Mouse (Mus musculus) hematopoietic stem cell, adult 5-6 weeks (primary cell): ENCODE measurements around the gene Fam57a. TPM values are rescaled to one million over a fixed set of nuclear protein-coding genes. Genes with fewer than 3 reads are reported as not detected.
A peak's percentile ranks its signal among the peaks of the same experiment; 100 is the strongest.

Experiments used
- ATAC-seq, 2 experiments: fragments of 125-278 bp in 1 of 2; replicated peaks in 1 of 2; 2 replicates each; pipeline ENCODE4 v1.8.0; 2016 to 2017; ENCODE audit warnings: inconsistent platforms in 2 of 2, mild to moderate bottlenecking in 2 of 2, moderate number of reproducible peaks in 2 of 2, low read depth in 1 of 2, moderate TSS enrichment in 1 of 2; ENCODE audit not compliant: low FRiP score in 2 of 2, poor library complexity in 2 of 2, severe bottlenecking in 2 of 2, insufficient read depth in 1 of 2, low TSS enrichment in 1 of 2
- total RNA-seq: library from RNA; stranded (forward); fragments of 172-1452, 232-1000 nt; gene quantifications from 2 replicates; pipeline ENCODE4 v1.2.3, GENCODE M21; 2017

Fam57a gene
- 3.4 and 5.3 TPM in 2 replicates for total RNA-seq

GRCm38 (mm10) chr11:76179495-76180145 lies at the start of gene Fam57a, which contains the start of gene Vps53:
Fam57a (plus strand) TSS chr11:76179671.
Vps53 (minus strand) TSS chr11:76179647.
- peak; percentile 74 to 85 for ATAC-seq

GRCm38 (mm10) chr11:76130859-76131258 lies 48.6 kb upstream of the Fam57a start:
- ATAC-seq: no peak

GRCm38 (mm10) chr11:76135641-76136437 lies 43.6 kb upstream of the Fam57a start:
- no peak for ATAC-seq

GRCm38 (mm10) chr11:76137996-76138395 lies 41.5 kb upstream of the Fam57a start:
- no peak for ATAC-seq

- ATAC-seq: no peak
These were observed 35.1 kb upstream of the Fam57a start for GRCm38 (mm10) chr11:76144386-76144785.

- ATAC-seq: no peak
These were observed 34.3 kb upstream of the Fam57a start for GRCm38 (mm10) chr11:76145169-76145568.

GRCm38 (mm10) chr11:76146187-76147010 lies 33.1 kb upstream of the Fam57a start:
- ATAC-seq: no peak

GRCm38 (mm10) chr11:76148055-76149008 lies 31.1 kb upstream of the Fam57a start:
- no peak for ATAC-seq

GRCm38 (mm10) chr11:76150980-76151379 lies 28.5 kb upstream of the Fam57a start:
- ATAC-seq: no peak

- peak; percentile 61 to 71; a peak in 3 of 4 replicates for ATAC-seq
These were observed 26.1 kb upstream of the Fam57a start for GRCm38 (mm10) chr11:76153236-76153951.

- no peak for ATAC-seq
These were observed 25.3 kb upstream of the Fam57a start for GRCm38 (mm10) chr11:76154200-76154599.

GRCm38 (mm10) chr11:76154861-76155260 lies 24.6 kb upstream of the Fam57a start:
- no peak for ATAC-seq

- no peak for ATAC-seq
These were observed 21.1 kb upstream of the Fam57a start for GRCm38 (mm10) chr11:76158375-76158774.

- no peak for ATAC-seq
These were observed 19.2 kb upstream of the Fam57a start for GRCm38 (mm10) chr11:76160251-76160650.

GRCm38 (mm10) chr11:76166657-76167056 lies 12.8 kb upstream of the Fam57a start:
- no peak; a peak in 1 of 4 replicates for ATAC-seq

GRCm38 (mm10) chr11:76167079-76167765 lies 12.2 kb upstream of the Fam57a start:
- ATAC-seq: peak; percentile 25 to 46; a peak in 2 of 4 replicates
